Mouse (Mus musculus): ENCODE data around the gene Jmy. TPM values are rescaled to one million over a fixed set of nuclear protein-coding genes. Genes with fewer than 3 reads are reported as not detected.

Jmy gene
- total RNA-seq, 2 experiments from 2014 or later: 32.8 to 33.8 TPM

GRCm38 (mm10) chr13:93385147-93385546, 114.5 kb downstream of the Jmy start:
- no peak for DNase-seq
- TF ChIP-seq CTCF (IDR thresholded peaks at IDR 0.05): no peak
- Histone ChIP-seq H3K27ac (no peak overlapping the region), H3K4me3 (no peak overlapping the region)
- intact Hi-C loops (cut with DNase I): no loop called here

GRCm38 (mm10) chr13:93384481-93384880, 115.1 kb downstream of the Jmy start:
- intact Hi-C loops (cut with DNase I): no loop called here
- Histone ChIP-seq H3K27ac (no peak overlapping the region), H3K4me3 (no peak overlapping the region)
- TF ChIP-seq CTCF (IDR thresholded peaks at IDR 0.05): no peak
- no peak for DNase-seq

GRCm38 (mm10) chr13:93383620-93384019, 116.0 kb downstream of the Jmy start:
- DNase-seq: no peak
- TF ChIP-seq CTCF (IDR thresholded peaks at IDR 0.05): no peak
- Histone ChIP-seq H3K27ac (no peak overlapping the region), H3K4me3 (no peak overlapping the region)
- intact Hi-C loops (cut with DNase I): no loop called here

- Histone ChIP-seq H3K4me3 (no peak overlapping the region), H3K27ac (no peak overlapping the region)
- no peak for TF ChIP-seq CTCF (IDR thresholded peaks at IDR 0.05)
- no peak for DNase-seq
- intact Hi-C loops (cut with DNase I): no loop called here
These were observed 116.5 kb downstream of the Jmy start for GRCm38 (mm10) chr13:93383092-93383491.

- no peak for TF ChIP-seq CTCF (IDR thresholded peaks at IDR 0.05)
These were observed 118.3 kb downstream of the Jmy start for GRCm38 (mm10) chr13:93381301-93381700.

GRCm38 (mm10) chr13:93380399-93381063, 119.1 kb downstream of the Jmy start:
- no peak for DNase-seq
- H3K4me3 ChIP-seq: no peak overlapping the region
- TF ChIP-seq CTCF (IDR thresholded peaks at IDR 0.05): no peak
- intact Hi-C loops (cut with DNase I): no loop called here
- no peak overlapping the region for H3K27ac ChIP-seq

More at GRCm38 (mm10) chr13:93381301-93381700, 118.3 kb downstream of the Jmy start:
- no peak overlapping the region for H3K27ac ChIP-seq
- intact Hi-C loops (cut with DNase I): no loop called here
- no peak for DNase-seq
- no peak overlapping the region for H3K4me3 ChIP-seq

Other genes with a start within 250 kb of the Jmy start
- 100 to 1,000 TPM in 1 of 2 experiments, 10 to 100 TPM in 1; 97.0 to 104 TPM for gene Homer1, start 200.2 kb downstream of the Jmy start, total RNA-seq (2021)
- not detected for gene Bhmt, start 138.2 kb upstream of the Jmy start, total RNA-seq (2021)
- gene Bhmt2, start 174.5 kb upstream of the Jmy start, total RNA-seq (2021): not detected
- gene Dmgdh, start 174.6 kb upstream of the Jmy start, total RNA-seq (2021): not detected